Mouse (Mus musculus): ENCODE results near the gene Dnaja3. TPM values are rescaled to one million over a fixed set of nuclear protein-coding genes. Genes with fewer than 3 reads are reported as not detected.

Gene Dnaja3
- polyA plus RNA-seq, 1 experiment from 2014 or later = 79.6 TPM

- Histone ChIP-seq H3K27ac (peak overlapping the region; percentile 38; the same call in 1 of the 2 replicates), H3K4me2 (peak overlapping the region; percentile 17; the same call in 1 of the 2 replicates), H3K9ac (no peak overlapping the region), H3K9me3 (replicated peaks) (no peaks in the 10 kb centered on the region), H3K27me3 (no peaks in the 10 kb centered on the region), H3K4me1 (replicated peaks) (peaks cover 88% of the 10 kb centered on the region), H3K4me3 (no peak overlapping the region), H3K36me3 (no peaks in the 10 kb centered on the region)
- 26% methylated on average over 6 of the region's 6 CpGs for WGBS
- no peak for ATAC-seq (replicated peaks; ENCODE audit: insufficient number of reproducible peaks, insufficient read depth, low FRiP score, low read depth)
Measured at GRCm38 (mm10) chr16:4598891-4599543, 40.8 kb upstream of the Dnaja3 start.

- no peak overlapping the region for H3K4me3 ChIP-seq
- no peak overlapping the region for H3K27ac ChIP-seq
- peaks cover 94% of the 10 kb centered on the region for H3K4me1 ChIP-seq (replicated peaks)
- H3K27me3 ChIP-seq = no peaks in the 10 kb centered on the region
- H3K36me3 ChIP-seq = no peaks in the 10 kb centered on the region
- ATAC-seq (replicated peaks; ENCODE audit: insufficient number of reproducible peaks, insufficient read depth, low FRiP score, low read depth) = no peak
- no peak overlapping the region for H3K9ac ChIP-seq
- H3K4me2 ChIP-seq = no peak overlapping the region
- H3K9me3 ChIP-seq (replicated peaks) = no peaks in the 10 kb centered on the region
- 82% methylated on average over 3 of the region's 3 CpGs for WGBS
Measured at GRCm38 (mm10) chr16:4599616-4600015, 40.2 kb upstream of the Dnaja3 start.

- Histone ChIP-seq H3K9me3 (replicated peaks) (no peaks in the 10 kb centered on the region), H3K4me1 (replicated peaks) (peaks cover 99% of the 10 kb centered on the region), H3K4me3 (no peak overlapping the region), H3K36me3 (no peaks in the 10 kb centered on the region), H3K27me3 (no peaks in the 10 kb centered on the region), H3K4me2 (no peak overlapping the region), H3K9ac (no peak overlapping the region), H3K27ac (peak overlapping the region; percentile 89)
- WGBS = 62% methylated on average over 9 of the region's 9 CpGs
- ATAC-seq (replicated peaks; ENCODE audit: insufficient number of reproducible peaks, insufficient read depth, low FRiP score, low read depth) = no peak
Measured at GRCm38 (mm10) chr16:4600701-4601310, 39.0 kb upstream of the Dnaja3 start.

- 29% methylated on average over 3 of the region's 3 CpGs for WGBS
- no peaks in the 10 kb centered on the region for H3K9me3 ChIP-seq (replicated peaks)
- no peaks in the 10 kb centered on the region for H3K27me3 ChIP-seq
- no peaks in the 10 kb centered on the region for H3K36me3 ChIP-seq
- peaks cover 99% of the 10 kb centered on the region for H3K4me1 ChIP-seq (replicated peaks)
- no peak overlapping the region for H3K4me3 ChIP-seq
- H3K4me2 ChIP-seq = 0 out of 2 replicates have a peak overlapping the region, but pooled peaks have one; percentile 37
- no peak for ATAC-seq (replicated peaks; ENCODE audit: insufficient number of reproducible peaks, insufficient read depth, low FRiP score, low read depth)
- H3K27ac ChIP-seq = peak overlapping the region; percentile 89
- H3K9ac ChIP-seq = no peak overlapping the region; the same call in 1 of the 2 replicates
Measured at GRCm38 (mm10) chr16:4602189-4602588, 37.6 kb upstream of the Dnaja3 start.

GRCm38 (mm10) chr16:4602766-4603452 lies 36.9 kb upstream of the Dnaja3 start:
- 26% methylated on average over 7 of the region's 7 CpGs for WGBS
- H3K27ac ChIP-seq = peak overlapping the region; percentile 89
- no peaks in the 10 kb centered on the region for H3K36me3 ChIP-seq
- H3K27me3 ChIP-seq = no peaks in the 10 kb centered on the region
- no peaks in the 10 kb centered on the region for H3K9me3 ChIP-seq (replicated peaks)
- H3K4me3 ChIP-seq = no peak overlapping the region
- peak; percentile 32; the same call in 1 of the 2 replicates for ATAC-seq (replicated peaks; ENCODE audit: insufficient number of reproducible peaks, insufficient read depth, low FRiP score, low read depth)
- peaks cover 99% of the 10 kb centered on the region for H3K4me1 ChIP-seq (replicated peaks)
- H3K4me2 ChIP-seq = peak overlapping the region; percentile 37
- H3K9ac ChIP-seq = peak overlapping the region; percentile 36

GRCm38 (mm10) chr16:4603453-4603837 lies 36.3 kb upstream of the Dnaja3 start:
- H3K4me2 ChIP-seq = peak overlapping the region; percentile 37
- H3K36me3 ChIP-seq = no peaks in the 10 kb centered on the region; the same call in 1 of the 2 replicates
- H3K27me3 ChIP-seq = no peaks in the 10 kb centered on the region
- H3K27ac ChIP-seq = peak overlapping the region; percentile 89
- peaks cover 98% of the 10 kb centered on the region for H3K4me1 ChIP-seq (replicated peaks)
- no peak overlapping the region for H3K4me3 ChIP-seq
- H3K9ac ChIP-seq = peak overlapping the region; percentile 36
- WGBS = 42% methylated on average over 1 of the region's 1 CpGs
- no peak for ATAC-seq (replicated peaks; ENCODE audit: insufficient number of reproducible peaks, insufficient read depth, low FRiP score, low read depth)
- H3K9me3 ChIP-seq (replicated peaks) = no peaks in the 10 kb centered on the region

GRCm38 (mm10) chr16:4604293-4604837 lies 35.4 kb upstream of the Dnaja3 start:
- Histone ChIP-seq H3K4me2 (no peak overlapping the region), H3K36me3 (no peaks in the 10 kb centered on the region; the same call in 1 of the 2 replicates), H3K4me3 (no peak overlapping the region), H3K27ac (peak overlapping the region; percentile 89), H3K4me1 (replicated peaks) (peaks cover 92% of the 10 kb centered on the region), H3K9me3 (replicated peaks) (no peaks in the 10 kb centered on the region), H3K27me3 (no peaks in the 10 kb centered on the region), H3K9ac (peak overlapping the region; percentile 9; the same call in 1 of the 2 replicates)
- 60% methylated on average over 11 of the region's 11 CpGs for WGBS
- no peak for ATAC-seq (replicated peaks; ENCODE audit: insufficient number of reproducible peaks, insufficient read depth, low FRiP score, low read depth)

GRCm38 (mm10) chr16:4605514-4606131 lies 34.2 kb upstream of the Dnaja3 start:
- ATAC-seq (replicated peaks; ENCODE audit: insufficient number of reproducible peaks, insufficient read depth, low FRiP score, low read depth) = no peak
- no peak overlapping the region for H3K4me2 ChIP-seq
- peaks cover 79% of the 10 kb centered on the region for H3K4me1 ChIP-seq (replicated peaks)
- H3K9me3 ChIP-seq (replicated peaks) = no peaks in the 10 kb centered on the region
- H3K27ac ChIP-seq = 0 out of 2 replicates have a peak overlapping the region, but pooled peaks have one; percentile 75
- peaks cover 9% of the 10 kb centered on the region for H3K36me3 ChIP-seq
- H3K27me3 ChIP-seq = no peaks in the 10 kb centered on the region
- WGBS = 76% methylated on average over 13 of the region's 13 CpGs
- H3K4me3 ChIP-seq = no peak overlapping the region
- H3K9ac ChIP-seq = no peak overlapping the region

- 19% methylated on average over 5 of the region's 5 CpGs for WGBS
- no peak overlapping the region for H3K4me3 ChIP-seq
- H3K36me3 ChIP-seq = peaks cover 15% of the 10 kb centered on the region
- H3K4me2 ChIP-seq = peak overlapping the region; percentile 25
- peak overlapping the region; percentile 75 for H3K27ac ChIP-seq
- no peaks in the 10 kb centered on the region for H3K27me3 ChIP-seq
- H3K4me1 ChIP-seq (replicated peaks) = peaks cover 70% of the 10 kb centered on the region
- H3K9ac ChIP-seq = peak overlapping the region; percentile 18
- peak; percentile 20; the same call in 1 of the 2 replicates for ATAC-seq (replicated peaks; ENCODE audit: insufficient number of reproducible peaks, insufficient read depth, low FRiP score, low read depth)
- no peaks in the 10 kb centered on the region for H3K9me3 ChIP-seq (replicated peaks)
Measured at GRCm38 (mm10) chr16:4606431-4607084, 33.2 kb upstream of the Dnaja3 start.

- no peak overlapping the region for H3K4me3 ChIP-seq
- no peak for ATAC-seq (replicated peaks; ENCODE audit: insufficient number of reproducible peaks, insufficient read depth, low FRiP score, low read depth)
- peaks cover 23% of the 10 kb centered on the region for H3K36me3 ChIP-seq
- H3K27ac ChIP-seq = peak overlapping the region; percentile 75
- 46% methylated on average over 9 of the region's 9 CpGs for WGBS
- peaks cover 56% of the 10 kb centered on the region for H3K4me1 ChIP-seq (replicated peaks)
- H3K27me3 ChIP-seq = no peaks in the 10 kb centered on the region
- H3K9me3 ChIP-seq (replicated peaks) = no peaks in the 10 kb centered on the region
- no peak overlapping the region for H3K9ac ChIP-seq
- no peak overlapping the region for H3K4me2 ChIP-seq
Measured at GRCm38 (mm10) chr16:4607818-4608531, 31.8 kb upstream of the Dnaja3 start.
